Mouse (Mus musculus): ENCODE data around the gene Fam131a.

Fam131a gene

DNA sequence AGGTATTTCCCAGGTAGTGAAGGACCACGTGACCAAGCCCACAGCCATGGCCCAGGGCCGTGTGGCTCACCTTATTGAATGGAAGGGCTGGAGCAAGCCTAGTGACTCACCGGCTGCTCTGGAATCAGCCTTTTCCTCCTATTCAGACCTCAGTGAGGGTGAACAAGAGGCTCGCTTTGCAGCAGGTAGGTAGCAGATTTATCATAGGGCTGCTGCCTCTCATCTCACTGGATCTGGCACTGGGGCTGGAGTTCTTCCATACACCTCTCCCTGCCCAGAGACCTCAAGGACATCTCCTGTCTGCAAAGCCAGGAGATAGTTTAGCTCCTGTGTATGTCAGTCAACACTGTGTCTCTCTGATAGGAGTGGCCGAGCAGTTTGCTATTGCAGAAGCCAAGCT is 6.2 kb downstream of the Fam131a start:
- no peak for DNase-seq

GRCm38 (mm10) chr16:20700036-20700435 is 7.0 kb downstream of the Fam131a start:
- DNase-seq = no peak

- DNase-seq = no peak
Measured at GRCm38 (mm10) chr16:20701316-20701715, 8.3 kb downstream of the Fam131a start.

GRCm38 (mm10) chr16:20701729-20702521 is 8.9 kb downstream of the Fam131a start:
- no peak for DNase-seq

DNA sequence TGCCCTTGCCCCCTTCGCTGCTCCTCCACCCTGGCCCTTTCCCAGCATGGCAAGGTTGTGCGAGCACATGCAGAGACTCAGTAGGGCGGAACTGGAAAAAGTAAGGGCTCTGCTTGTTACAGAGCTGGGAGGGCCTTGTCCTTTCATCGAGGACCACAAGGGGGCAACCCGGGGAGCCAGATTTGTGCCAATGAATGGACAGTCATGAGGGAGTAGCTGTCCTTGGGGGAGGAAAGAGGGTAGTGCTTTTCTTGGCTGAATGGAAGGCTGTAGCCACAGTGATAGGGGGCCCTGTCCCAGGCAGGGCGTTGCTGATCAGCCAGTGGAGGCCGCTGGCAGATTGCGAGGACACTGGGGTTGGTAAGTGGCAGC is 9.5 kb downstream of the Fam131a start:
- DNase-seq = peak; percentile 80

DNA sequence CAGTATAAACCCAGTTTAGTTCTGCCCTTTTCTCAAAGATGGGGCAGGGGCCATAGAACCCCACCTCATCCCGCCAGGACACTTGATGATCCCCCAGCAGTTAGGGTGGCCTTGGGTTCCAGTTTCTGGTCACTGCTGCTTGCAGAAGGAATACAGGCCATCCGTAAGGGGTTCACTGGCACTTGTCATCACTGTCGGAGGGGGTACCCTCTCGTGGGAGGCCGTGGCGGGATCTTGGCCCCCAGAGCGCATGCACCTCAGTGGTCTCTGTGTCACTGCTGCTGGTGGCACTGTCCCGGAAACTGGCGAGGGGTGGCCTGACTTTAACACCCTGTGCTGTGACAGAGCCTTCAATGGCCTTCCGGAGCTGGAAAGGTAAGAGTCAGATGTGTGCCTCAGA is 10.0 kb downstream of the Fam131a start:
- DNase-seq = no peak

DNA sequence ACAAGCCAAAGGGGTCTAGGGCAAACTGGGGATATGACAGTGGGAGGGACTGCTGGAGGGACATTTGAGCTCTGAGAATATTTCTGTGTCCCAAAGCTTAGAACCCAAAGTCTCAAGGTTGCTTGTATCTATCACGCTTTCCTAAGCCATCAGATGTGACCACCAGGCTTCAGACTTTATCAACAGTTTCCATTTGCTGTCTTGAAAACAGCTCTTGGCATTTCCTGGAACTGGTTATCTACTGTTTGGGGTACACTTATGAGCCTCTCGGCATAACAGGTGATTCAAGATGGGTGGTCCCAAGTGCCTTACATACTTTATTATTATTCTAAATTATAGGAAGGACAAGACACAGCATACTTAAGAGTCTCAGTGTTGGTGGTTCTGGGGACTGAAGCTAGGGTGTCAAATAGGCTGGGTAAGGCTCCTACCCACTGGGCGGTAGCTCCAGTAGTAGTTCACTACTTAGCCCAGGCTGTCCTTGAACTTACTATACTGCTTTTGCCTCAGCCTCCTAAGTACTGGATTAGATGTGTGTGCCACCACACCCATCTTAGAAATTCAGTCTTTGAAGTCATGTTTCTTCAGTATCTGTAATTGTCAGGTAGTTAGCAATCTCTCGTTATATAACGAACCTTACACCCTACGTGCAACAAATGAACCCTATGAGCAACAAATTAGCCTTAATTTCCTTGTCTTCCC is 10.8 kb downstream of the Fam131a start:
- no peak for DNase-seq

- DNase-seq = no peak
Measured at GRCm38 (mm10) chr16:20705786-20706185, 12.7 kb downstream of the Fam131a start.

- no peak for DNase-seq
Measured at GRCm38 (mm10) chr16:20706407-20707055, 13.5 kb downstream of the Fam131a start.

DNA sequence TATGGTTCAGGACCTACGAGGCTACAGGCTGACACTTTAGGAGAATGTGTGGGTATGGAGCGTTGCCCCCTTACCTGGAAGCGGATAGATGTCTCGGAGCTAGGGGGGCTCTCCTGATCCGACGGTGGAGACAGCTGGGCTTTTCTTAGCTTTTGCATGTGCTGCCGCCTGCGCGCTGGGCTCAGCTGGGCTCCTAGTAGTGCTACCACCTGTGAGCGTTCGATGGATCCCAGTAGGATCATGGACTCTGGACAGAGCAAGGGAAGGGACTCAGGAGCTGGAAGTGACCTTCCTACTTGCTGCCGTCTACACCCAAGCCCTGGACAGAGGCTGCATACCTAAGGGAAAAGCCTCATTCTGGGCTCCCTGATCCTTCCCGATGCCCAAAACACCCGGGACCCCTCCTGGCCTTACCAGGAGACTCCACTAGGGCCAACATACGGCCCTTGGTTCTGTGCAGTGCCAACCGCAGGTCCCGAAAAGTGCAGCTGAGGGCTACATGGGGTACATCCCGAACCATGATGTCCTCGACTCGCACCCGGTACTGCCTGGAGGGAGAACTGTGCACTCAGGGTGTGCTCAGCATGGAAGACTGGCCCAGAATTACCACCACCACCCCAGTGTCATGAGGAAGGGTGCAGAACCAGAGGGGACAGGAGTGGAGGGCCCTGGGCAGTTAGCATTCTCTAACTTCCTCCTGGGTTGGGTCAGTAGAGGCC is 15.3 kb downstream of the Fam131a start:
- no peak for DNase-seq

GRCm38 (mm10) chr16:20708939-20709734 is 16.1 kb downstream of the Fam131a start:
- no peak for DNase-seq

DNA sequence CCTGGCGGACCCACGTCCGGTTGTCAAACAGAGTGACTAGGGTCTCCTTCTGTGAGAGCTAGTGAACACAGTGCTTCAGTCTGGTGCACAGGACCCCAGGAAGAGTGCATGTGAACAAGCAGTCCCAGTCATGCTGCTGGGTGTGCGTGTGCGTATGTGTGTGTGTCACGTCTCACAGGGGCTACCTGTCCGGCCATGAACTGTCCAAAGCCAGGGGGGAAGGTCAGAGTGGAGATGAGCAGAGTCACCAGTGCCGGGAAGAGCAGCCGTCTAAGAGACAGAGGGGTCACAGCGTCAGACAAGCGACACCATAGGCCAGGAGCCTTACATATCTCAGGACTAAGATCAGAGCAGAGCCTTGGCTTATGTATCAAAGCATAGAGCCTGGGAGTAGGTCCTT is 17.3 kb downstream of the Fam131a start:
- DNase-seq = no peak

DNA sequence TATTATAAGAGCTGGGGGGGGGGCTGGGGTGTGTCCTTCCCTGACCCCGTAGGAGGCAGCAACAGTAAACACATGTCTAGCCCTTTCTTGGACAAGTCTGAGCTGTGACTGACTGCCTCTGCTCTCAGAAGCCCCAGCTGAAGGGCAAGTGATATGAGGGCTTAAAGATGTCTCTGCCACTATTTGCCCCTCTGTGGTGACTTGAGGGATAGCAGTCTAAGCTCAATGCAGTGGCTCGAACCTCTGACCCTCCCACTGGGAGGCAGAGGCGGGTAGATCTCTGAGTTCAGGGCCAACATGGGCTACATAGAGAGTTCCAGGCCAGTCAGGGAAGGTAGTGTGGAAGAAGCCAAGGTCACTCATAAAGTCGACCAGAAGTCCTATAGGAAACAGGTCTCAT is 17.8 kb downstream of the Fam131a start:
- DNase-seq = no peak

GRCm38 (mm10) chr16:20712190-20712589 is 19.1 kb downstream of the Fam131a start:
- DNase-seq = no peak

GRCm38 (mm10) chr16:20712889-20713288 is 19.8 kb downstream of the Fam131a start:
- DNase-seq = no peak

DNA sequence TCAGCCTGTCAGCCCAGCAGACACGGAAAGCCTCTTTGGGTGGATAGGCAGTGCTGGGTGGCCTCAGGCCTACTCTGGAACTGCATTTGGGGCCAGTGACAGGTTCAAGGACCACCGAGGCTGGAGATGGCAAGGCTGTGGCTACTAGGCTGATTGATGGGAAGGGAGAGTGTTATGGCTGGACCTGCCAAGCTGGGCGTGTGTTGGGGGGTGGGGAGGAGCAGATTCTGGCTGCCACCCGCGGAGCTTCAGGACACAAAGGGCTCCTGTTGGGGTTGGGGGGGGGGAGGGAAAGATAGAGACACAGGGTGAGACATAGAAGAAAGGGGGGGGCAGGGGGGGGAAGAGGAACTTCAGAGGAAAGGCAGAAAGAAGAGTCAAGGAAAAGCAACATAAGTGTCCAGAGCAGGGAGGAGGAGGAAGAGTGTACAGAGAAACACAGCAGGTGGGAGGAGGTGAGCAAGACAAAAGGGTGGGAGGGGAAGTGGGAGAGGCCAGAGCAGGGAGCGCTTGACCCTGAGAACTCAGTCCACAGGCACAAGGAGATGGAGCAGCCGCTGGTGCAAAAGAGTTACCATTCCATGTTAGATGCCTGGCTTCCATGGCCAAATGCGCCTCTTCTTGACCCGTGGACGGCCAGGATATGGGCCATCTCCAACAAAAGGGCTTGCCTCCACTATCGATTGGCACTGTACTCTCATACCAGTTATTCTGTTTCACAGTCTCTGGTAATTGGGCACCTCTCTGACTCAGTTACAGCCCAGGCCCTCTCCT is 21.5 kb downstream of the Fam131a start:
- DNase-seq = no peak

DNA sequence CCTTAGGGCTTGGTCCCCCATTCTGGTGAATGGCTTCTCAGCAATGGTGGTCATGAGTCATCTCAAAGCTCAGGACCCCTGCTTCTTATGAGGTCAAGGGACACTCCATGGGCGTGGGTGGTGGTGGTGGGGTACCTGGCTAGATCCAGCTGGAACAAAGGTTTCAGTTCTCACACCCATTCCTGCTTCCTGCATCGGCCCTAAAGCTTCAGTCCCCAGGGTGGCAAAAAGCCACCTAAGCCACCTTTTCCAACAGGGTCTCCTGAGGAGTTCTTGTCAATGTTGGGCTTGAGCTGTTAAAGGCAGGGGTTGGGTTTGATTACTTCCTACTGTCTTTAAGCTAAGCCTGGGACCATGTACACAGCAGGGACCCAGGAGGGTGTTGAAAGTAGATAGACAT is 22.1 kb downstream of the Fam131a start:
- no peak for DNase-seq

DNA sequence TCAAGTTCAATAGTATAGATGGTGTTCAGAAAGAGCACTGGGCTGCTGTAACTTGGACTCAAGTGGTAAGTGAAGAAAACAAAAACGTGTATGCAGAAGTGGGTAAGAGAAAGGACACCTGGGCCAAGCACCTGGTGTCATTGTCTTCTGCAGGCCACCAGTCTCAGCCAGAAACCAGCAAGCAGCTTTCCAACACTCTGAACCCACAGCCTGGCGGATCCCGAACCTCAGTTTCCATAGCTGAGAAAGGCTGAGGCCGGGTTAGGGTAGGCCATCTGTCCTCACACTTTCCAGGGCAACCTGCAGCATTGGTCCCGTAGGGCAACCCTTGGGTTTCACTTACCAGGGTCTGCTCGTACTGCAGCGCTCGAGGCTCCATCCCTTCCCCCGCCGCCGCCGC is 22.5 kb downstream of the Fam131a start:
- no peak for DNase-seq

DNA sequence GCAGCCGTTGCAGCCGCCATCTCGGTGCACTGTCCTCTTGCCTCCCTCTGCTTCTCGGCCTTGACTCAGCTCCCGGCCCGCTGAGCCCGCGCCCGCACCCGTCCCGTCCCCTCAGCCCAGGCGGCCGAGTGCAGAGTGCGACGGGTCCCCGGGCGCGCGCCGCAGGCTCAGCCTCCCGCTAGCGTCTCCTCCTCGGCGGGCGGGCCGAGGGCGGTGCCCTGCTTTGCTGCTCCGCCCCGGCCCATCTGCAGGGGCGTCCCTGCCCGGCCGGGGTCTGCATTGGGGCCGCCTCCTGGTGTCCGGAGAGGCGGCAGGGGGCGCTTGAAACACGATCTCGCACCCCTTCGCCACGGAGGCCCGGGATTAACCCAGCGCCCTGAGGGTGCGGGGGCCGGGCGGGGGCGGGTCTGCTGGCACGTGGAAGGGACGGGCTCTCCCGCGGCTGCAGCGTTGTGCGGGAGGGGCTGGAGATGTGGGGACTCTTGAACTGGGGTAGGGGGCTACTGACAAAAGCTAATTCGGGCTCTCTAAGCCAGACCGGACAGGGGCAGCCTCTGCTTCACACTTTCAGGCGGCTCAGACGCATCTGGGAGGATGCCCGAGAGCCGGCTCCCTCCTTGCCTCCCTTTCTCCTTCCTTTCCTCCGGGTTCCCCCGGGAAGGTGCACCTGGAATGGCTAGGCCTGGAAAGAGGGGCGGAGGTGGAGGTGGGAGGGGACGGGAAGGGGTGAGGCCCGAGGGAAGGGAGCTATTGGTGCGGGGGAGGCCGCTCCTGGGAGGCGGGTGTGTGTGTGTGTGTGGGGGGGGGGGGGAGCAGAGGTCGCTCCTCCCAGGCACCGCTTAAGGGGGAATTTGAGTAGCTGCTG is 23.2 kb downstream of the Fam131a start:
- peak; percentile 84 for DNase-seq

- DNase-seq = no peak
Measured at GRCm38 (mm10) chr16:20716841-20717180, 23.8 kb downstream of the Fam131a start.

Data from kidney, adult 9 months (tissue).